Mouse (Mus musculus) kidney, postnatal 14 days (tissue): ENCODE data around the gene Cd2bp2.
A peak's percentile ranks its signal among the peaks of the same experiment; 100 is the strongest.
"Not testable (repeated sequence)": the region's sequence is repeated elsewhere in the genome, so short reads cannot be mapped to it uniquely, and the experiment has no call there.

Experiments
- DNase-seq: peaks from one replicate; pipeline ENCODE4 v3.0.0; 2022; ENCODE audit warnings: mixed read lengths

Gene Cd2bp2

GRCm38 (mm10) chr7:127188305-127189276, 7.3 kb downstream of the Cd2bp2 start:
- no peak for DNase-seq

- no peak for DNase-seq
Measured at GRCm38 (mm10) chr7:127187351-127187750, 8.5 kb downstream of the Cd2bp2 start.

DNA sequence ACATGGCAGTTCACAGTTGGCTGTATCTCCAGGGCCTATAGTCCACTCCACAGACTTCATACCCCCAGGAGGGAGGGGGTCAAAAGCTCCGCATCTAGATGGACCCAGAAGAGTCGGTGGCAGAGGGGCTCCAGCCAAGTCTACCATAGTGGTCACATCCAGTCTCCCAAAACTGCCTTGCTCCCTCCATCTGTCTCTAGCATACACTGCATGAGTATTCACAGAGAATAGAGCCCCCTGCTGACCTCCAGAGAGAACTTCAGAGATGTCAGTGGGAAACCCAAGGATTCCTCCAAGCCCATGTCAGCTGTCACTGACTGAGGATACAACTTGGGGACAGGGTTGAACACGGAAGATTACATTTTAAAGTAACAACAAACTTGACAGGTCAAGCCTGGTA, 10.2 kb downstream of the Cd2bp2 start:
- DNase-seq = peak; percentile 34

DNA sequence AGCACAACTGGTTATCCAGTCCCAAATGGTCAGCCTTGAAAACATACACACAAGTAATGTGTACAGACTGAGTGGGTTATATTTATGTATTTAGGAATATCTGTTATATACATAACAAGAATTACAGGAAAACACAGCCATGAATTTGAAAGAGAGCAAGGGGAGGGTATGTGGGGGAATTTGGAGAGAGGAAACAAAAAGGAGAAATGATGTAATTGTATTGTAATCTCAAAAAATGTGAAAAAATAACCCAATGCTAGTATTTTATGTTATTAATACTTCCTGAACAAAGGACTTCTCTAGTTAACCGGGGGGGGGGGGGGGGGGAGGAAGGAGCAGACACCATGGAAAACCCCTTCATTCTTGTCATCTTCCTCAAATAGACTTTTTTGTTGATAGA, 11.1 kb downstream of the Cd2bp2 start:
- DNase-seq = no peak

DNA sequence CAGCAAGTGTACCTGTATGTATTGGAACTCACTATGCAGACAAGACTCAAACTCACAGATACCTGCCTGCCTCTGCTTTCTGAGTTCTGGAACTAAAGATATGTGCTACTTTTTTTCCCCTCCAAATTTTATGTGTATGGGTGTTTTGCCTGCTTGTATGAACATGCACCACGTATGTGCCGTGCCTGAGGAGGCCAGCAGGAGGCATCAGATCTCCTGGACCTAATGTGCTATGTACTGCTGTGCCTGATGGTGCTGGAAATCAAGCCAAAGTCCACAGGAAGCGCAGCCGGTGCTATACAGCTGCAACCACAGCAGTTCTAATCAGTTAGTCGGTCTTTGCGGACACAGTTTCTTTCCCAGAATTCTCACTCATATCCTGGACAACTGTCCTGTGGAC, 12.0 kb downstream of the Cd2bp2 start:
- DNase-seq = no peak

DNA sequence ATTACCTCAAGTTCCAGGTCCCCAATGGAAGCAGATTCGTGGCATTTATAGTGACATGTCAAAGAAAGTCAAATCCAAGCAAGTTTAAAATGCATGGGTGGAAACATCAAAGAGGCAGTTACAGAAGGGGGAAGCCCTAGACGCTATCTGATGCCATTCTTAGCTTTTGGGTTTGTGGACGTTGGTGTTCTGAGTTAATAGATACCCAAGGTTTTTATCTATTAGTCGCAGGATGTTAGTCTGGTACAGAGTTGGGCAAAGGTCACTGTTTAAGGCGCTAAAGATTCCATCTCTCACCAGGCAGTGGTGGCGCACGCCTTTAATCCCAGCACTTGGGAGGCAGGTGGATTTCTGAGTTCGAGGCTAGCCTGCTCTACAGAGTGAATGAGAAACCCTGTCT, 12.5 kb downstream of the Cd2bp2 start:
- no peak for DNase-seq

DNA sequence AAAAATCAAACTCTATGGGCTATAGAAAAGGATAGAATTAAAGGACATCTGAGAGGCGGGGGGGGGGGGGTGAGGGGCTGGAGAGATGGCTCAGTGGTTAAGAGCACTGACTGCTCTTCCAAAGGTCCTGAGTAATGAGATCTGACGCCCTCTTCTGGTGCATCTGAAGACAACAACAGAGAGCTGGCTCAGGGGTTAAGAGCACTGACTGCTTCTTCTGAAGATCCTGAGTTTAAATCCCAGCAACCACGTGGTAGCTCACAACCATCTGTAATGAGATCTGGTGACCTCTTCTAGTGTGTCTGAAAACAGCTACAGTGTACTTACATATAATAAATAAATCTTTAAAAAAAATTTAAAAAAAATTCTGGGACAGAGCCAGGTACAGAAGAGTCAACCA, 14.1 kb downstream of the Cd2bp2 start:
- DNase-seq = not testable (repeated sequence)

- no peak for DNase-seq
Measured at GRCm38 (mm10) chr7:127180783-127181182, 15.1 kb downstream of the Cd2bp2 start.

- no peak for DNase-seq
Measured at GRCm38 (mm10) chr7:127176937-127177336, 18.9 kb downstream of the Cd2bp2 start.

GRCm38 (mm10) chr7:127166501-127166900, 29.3 kb downstream of the Cd2bp2 start:
- no peak for DNase-seq

GRCm38 (mm10) chr7:127165607-127166493, 30.0 kb downstream of the Cd2bp2 start:
- no peak for DNase-seq

DNA sequence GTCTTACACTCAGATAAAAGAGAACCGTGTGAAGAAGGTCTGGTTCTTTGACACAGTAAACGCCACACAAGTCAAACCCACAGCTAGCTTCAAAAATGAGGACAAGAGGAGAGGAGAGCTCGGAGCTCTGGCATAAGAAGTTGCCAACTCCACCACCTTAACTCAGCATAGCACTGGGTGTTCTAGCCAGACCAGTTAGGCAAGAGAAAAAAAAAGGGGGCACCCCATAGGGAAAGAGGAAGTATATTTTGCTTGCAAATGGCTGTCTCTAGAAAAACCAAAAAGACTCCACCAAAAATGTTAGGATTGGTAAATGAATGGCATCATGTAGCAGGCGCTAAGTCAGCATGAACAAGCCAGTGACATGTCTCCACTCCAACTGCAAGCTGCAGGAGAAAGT, 31.8 kb downstream of the Cd2bp2 start:
- DNase-seq = no peak

DNA sequence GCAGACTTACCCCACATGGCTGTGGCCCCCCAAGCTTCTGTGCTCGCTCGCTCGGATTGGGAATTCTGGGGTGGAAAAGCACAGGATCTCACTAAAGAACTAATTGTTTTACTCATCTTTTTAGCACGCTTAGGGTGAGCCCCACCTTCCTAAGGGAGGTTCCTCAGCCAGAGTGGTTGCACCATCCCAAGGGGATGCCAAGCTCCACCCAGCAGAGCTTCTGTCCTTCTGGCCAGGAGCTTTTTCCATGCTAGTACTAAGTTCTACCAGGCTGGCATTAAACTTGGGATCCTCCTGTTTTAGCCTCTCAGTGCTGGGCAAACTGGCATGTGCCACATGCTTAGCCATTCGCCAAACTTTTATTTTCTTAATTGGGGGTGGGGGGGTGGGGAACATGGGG, 33.3 kb downstream of the Cd2bp2 start:
- DNase-seq = no peak

- DNase-seq = no peak
Measured at GRCm38 (mm10) chr7:127157548-127157947, 38.3 kb downstream of the Cd2bp2 start.

- no peak for DNase-seq
Measured at GRCm38 (mm10) chr7:127153477-127153876, 42.4 kb downstream of the Cd2bp2 start.

GRCm38 (mm10) chr7:127152464-127152863, 43.4 kb downstream of the Cd2bp2 start:
- DNase-seq = no peak

DNA sequence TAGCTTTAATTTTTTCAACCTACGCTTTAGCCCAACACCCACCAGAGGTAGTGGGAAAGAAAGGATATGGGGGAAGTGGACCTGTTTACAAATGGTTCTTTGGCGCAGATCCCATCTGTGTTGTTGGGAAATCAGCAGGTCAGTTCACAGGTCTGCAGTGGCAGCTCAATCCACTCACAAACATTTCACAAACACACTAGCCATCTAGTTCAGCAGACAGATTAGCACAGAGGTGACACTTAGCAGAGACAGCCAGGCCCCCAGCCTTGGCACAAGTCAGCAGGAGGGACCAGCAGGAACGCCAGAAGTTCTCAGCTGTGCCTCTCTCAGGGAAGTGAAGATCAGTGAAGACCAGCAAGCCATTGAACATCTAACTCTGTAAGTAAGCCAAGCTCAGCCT, 47.9 kb downstream of the Cd2bp2 start:
- DNase-seq = no peak

DNA sequence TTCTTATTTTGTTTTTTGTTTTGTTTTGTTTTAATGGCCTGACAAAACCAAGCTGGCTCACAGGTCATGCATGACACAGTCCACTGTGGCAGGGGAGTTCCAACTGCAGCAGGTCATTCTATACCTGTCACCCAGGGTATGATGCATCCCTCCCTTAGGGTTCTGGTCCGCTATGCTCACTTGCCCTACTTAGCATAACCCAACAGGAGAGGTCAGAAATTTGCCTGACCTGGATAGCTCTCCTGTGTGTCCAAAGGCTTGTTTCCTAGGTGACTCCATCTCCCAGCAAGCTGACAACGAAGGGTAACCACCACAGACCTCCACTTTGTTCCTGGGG, 49.6 kb downstream of the Cd2bp2 start:
- DNase-seq = no peak

DNA sequence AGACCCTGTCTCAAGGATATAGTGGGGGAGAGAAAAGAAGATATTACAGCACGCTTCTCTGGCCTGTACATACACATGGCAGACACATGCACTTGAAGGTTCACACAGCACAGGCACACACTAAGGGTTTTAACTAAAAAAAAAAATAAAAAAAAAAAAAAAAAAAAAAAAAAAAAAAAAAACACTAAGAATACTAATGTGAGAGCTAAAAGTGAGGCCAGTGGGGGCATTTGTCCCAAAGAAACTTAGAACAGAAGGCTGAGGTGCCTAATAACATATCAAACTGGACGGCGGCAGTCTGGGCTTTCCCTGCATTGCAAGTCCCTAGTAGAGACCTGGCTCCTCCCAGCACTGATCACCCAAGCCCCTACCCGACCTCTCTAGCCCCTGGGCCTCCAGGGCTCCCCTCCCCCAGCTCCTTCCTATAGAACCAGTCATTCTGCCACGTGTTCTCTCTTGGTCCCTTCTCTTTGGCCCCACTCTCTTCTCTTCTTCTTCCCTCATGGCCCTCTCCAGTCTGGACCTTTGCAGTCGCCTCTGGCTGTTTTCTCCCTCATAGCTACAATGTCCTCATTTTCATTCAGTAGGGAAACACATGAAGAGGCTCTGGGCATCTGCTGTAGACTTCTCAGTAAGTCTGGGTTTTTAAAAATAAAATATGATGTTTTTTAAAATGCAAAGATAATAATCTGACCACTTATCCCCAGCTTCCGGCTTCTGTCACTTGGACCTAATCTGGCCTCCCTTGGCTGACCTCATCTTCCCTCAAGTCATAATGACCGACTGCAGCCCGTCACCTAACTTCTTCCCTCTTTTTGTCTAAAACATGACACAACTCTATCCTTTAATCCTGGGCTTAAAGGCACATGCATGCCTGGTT, 50.2 kb downstream of the Cd2bp2 start:
- DNase-seq = no peak

GRCm38 (mm10) chr7:127144412-127144811, 51.4 kb downstream of the Cd2bp2 start:
- DNase-seq = no peak

GRCm38 (mm10) chr7:127142666-127143065, 53.2 kb downstream of the Cd2bp2 start:
- no peak for DNase-seq

DNA sequence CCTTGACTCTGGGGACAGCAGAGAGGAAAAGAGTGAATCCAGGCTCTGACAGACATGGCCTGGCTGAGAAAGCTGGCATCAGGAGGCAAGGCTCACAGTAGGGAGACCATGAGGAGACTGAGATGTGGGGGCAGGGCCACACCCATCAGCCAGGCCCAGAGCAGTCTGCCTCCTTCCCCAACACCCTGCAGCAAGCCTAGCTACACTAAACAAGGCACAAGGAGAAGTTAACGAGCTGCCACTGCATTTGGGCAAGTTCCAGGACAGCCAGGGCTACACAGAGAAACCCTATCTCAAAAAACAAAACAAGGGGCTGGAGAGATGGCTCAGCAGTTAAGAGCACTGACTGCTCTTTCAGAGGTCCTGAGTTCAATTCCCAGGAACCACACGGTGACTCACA, 53.6 kb downstream of the Cd2bp2 start:
- no peak for DNase-seq
